Mouse (Mus musculus) layer of hippocampus, adult 8-10 months (tissue): ENCODE measurements around the gene Car11. TPM values are rescaled to one million over a fixed set of nuclear protein-coding genes. Genes with fewer than 3 reads are reported as not detected.

ENCODE experiments used
- total RNA-seq, 4 experiments: library from RNA; stranded (reverse); gene quantifications; 2 replicates each; pipeline ENCODE4 v1.2.4; 2022

Car11 gene
- total RNA-seq, 4 experiments from 2014 or later = 158 to 230 (median 187) TPM

Other genes starting within 250 kb of the Car11 start
- 100 to 1,000 TPM; 176 to 331 (median 227) TPM for gene Ftl1, start 240.0 kb upstream of the Car11 start, total RNA-seq
- gene Bax, start 232.9 kb upstream of the Car11 start, total RNA-seq = 10 to 100 TPM; 70.0 to 78.6 (median 73.2) TPM
- not detected for gene Tulp2, start 218.0 kb upstream of the Car11 start, total RNA-seq
- gene Gm45808, start 213.0 kb upstream of the Car11 start, total RNA-seq = 1 to 10 TPM in 1 of 4 experiments, not detected in 3; 2.0 TPM
- gene Dhdh, start 211.0 kb upstream of the Car11 start, total RNA-seq = 1 to 10 TPM; 5.6 to 6.3 (median 6.2) TPM
- 100 to 1,000 TPM; 101 to 135 (median 117) TPM for gene Nucb1, start 189.4 kb upstream of the Car11 start, total RNA-seq
- gene Ppp1r15a, start 173.6 kb upstream of the Car11 start, total RNA-seq = 10 to 100 TPM; 15.2 to 24.6 (median 19.0) TPM
- gene Plekha4, start 173.5 kb upstream of the Car11 start, total RNA-seq = 1 to 10 TPM in 3 of 4 experiments, under 1 TPM in 1; 0.80 to 1.9 (median 1.5) TPM
- gene Hsd17b14, start 144.9 kb upstream of the Car11 start, total RNA-seq = not detected
- gene Bcat2, start 129.7 kb upstream of the Car11 start, total RNA-seq = 10 to 100 TPM; 23.2 to 33.0 (median 29.9) TPM
- gene Fgf21, start 84.4 kb upstream of the Car11 start, total RNA-seq = not detected
- gene Fut1, start 82.6 kb upstream of the Car11 start, total RNA-seq = under 1 TPM in 3 of 4 experiments, not detected in 1; 0.20 to 0.28 (median 0.21) TPM
- gene Izumo1, start 78.0 kb upstream of the Car11 start, total RNA-seq = under 1 TPM in 3 of 4 experiments, not detected in 1; 0.14 to 0.27 (median 0.22) TPM
- 1 to 10 TPM; 5.8 to 7.5 (median 6.6) TPM for gene Rasip1, start 72.4 kb upstream of the Car11 start, total RNA-seq
- gene Mamstr, start 59.9 kb upstream of the Car11 start, total RNA-seq = 1 to 10 TPM; 1.5 to 4.4 (median 2.4) TPM
- under 1 TPM in 3 of 4 experiments, not detected in 1; 0.20 to 0.27 (median 0.23) TPM for gene Fut2, start 33.4 kb upstream of the Car11 start, total RNA-seq
- 10 to 100 TPM in 3 of 4 experiments, 1 to 10 TPM in 1; 9.1 to 13.5 (median 11.6) TPM for gene Ntn5, start 15.8 kb upstream of the Car11 start, total RNA-seq
- 1 to 10 TPM; 1.6 to 4.6 (median 3.3) TPM for gene Sec1, start 5.4 kb upstream of the Car11 start, total RNA-seq
- gene Dbp, start 5.2 kb downstream of the Car11 start, total RNA-seq = 100 to 1,000 TPM in 2 of 4 experiments, 10 to 100 TPM in 2; 76.7 to 136 (median 109) TPM
- gene Rpl18, start 15.6 kb downstream of the Car11 start, total RNA-seq = 100 to 1,000 TPM; 385 to 434 (median 409) TPM
- 10 to 100 TPM; 28.1 to 36.7 (median 32.7) TPM for gene Sphk2, start 18.2 kb downstream of the Car11 start, total RNA-seq
- gene Fam83e, start 21.4 kb downstream of the Car11 start, total RNA-seq = under 1 TPM in 3 of 4 experiments, not detected in 1; 0.18 to 0.41 (median 0.19) TPM
- gene Spaca4, start 26.0 kb downstream of the Car11 start, total RNA-seq = not detected
- 100 to 1,000 TPM; 251 to 313 (median 283) TPM for gene Lmtk3, start 83.9 kb downstream of the Car11 start, total RNA-seq
- 10 to 100 TPM in 3 of 4 experiments, 1 to 10 TPM in 1; 9.9 to 12.5 (median 11.3) TPM for gene Sult2b1, start 84.8 kb downstream of the Car11 start, total RNA-seq
- 100 to 1,000 TPM; 135 to 147 (median 139) TPM for gene Cyth2, start 114.7 kb downstream of the Car11 start, total RNA-seq
- 1 to 10 TPM; 1.6 to 2.1 (median 1.8) TPM for gene Kcnj14, start 124.9 kb downstream of the Car11 start, total RNA-seq
- 10 to 100 TPM; 19.3 to 24.7 (median 22.3) TPM for gene Grwd1, start 131.1 kb downstream of the Car11 start, total RNA-seq
- gene Kdelr1, start 172.9 kb downstream of the Car11 start, total RNA-seq = 10 to 100 TPM; 72.8 to 86.3 (median 79.1) TPM
- 10 to 100 TPM in 2 of 4 experiments, 1 to 10 TPM in 2; 8.6 to 11.1 (median 10.1) TPM for gene Grin2d, start 178.5 kb downstream of the Car11 start, total RNA-seq
- gene Syngr4, start 196.9 kb downstream of the Car11 start, total RNA-seq = under 1 TPM in 1 of 4 experiments, not detected in 3; 0.64 TPM
- gene Tmem143, start 197.1 kb downstream of the Car11 start, total RNA-seq = 10 to 100 TPM; 19.8 to 24.1 (median 21.2) TPM
- 1 to 10 TPM; 2.6 to 6.3 (median 6.2) TPM for gene Emp3, start 221.6 kb downstream of the Car11 start, total RNA-seq
- gene Ccdc114, start 224.2 kb downstream of the Car11 start, total RNA-seq = 1 to 10 TPM; 3.7 to 5.4 (median 4.5) TPM